Mouse (Mus musculus) bone marrow, adult 2 months (tissue): Measurements from ENCODE around the gene Stag2.

Source experiments
- CTCF ChIP-seq: fragments of 200-500 bp; IDR thresholded peaks from 2 replicates; pipeline ENCODE4 v1.5.1; 2011; ENCODE audit warnings: low read length, control low read depth; ENCODE audit not compliant: control insufficient read depth, insufficient read depth
- POLR2A ChIP-seq: fragments of 200-500 bp; IDR thresholded peaks from 2 replicates; pipeline ENCODE4 v1.6.1; 2011; ENCODE audit warnings: low read depth, mild to moderate bottlenecking, control low read depth, low read length, borderline replicate concordance; ENCODE audit not compliant: control insufficient read depth

DNA sequence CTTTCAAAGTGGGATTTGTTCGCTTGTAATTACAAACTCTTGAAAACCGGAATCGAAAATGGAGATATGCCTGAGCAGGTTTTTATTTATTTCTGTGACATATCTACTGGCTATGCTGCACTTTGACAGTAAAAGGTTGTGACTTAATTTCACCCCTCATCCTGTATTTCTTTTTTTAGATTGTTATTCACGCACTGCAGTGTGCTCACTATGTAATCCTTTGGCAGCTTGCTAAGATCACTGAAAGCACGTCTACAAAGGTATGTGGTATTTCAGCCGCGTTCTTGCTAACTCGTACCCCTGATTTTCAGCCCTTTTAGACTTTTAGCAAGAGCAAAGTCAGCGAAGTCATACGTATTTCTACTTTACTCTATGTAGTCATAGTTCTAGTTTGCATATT is 101.2 kb downstream of the Stag2 start:
- TF ChIP-seq POLR2A (no peak), CTCF (no peak)
